ENCODE assay signal across 9 mouse cellular contexts in genomic region chr10:128150941-128151340, GRCm38 (mm10). TPM values are rescaled to one million over a fixed set of nuclear protein-coding genes. Genes with fewer than 3 reads are reported as not detected.
DNase-seq lines count a peak whose midpoint lies in the region; ATAC-seq lines count a peak whose summit lies in the region.
"Had no signal": no experiment of that assay in that cellular context is flagged by ENCODE, and none has a peak within 500 bp of the region (broad histone marks: within the 10 kb centered on the region; RNA-seq: fewer than 3 reads in every experiment).

No protein-coding gene starts in this region.

- ATAC-seq in monocyte, adult 5-6 weeks (replicated peaks; ENCODE audit: insufficient number of reproducible peaks, low FRiP score, low TSS enrichment, poor library complexity, severe bottlenecking): no peak

- DNase-seq in right cerebral cortex, postnatal 4 days: peak; percentile 22
- no peak for DNase-seq in right cerebral cortex, adult 18-20 months
- peak; percentile 47 to 68 for DNase-seq in heart, adult 9 months (ENCODE audit: low spot score in 2 of 2)
- peak; percentile 83 to 84 for DNase-seq in kidney, postnatal 25 days
- peak; percentile 53 to 72 for DNase-seq in urinary bladder, postnatal 4 days (ENCODE audit: low spot score in 2 of 2)
- no peak for DNase-seq in c-Kit-positive CD71-positive TER-119-positive erythroid progenitor cells, embryonic 14.5 days (ENCODE audit: low spot score)
- no peak for DNase-seq in frontal cortex, postnatal 36 days (ENCODE audit: low spot score in 2 of 2)
- DNase-seq: liver, embryonic 13.5 days had no signal

RNA-seq across cellular contexts. Expression of gene Rbms2, which starts 29.2 kb away (rescaled TPM):
- 2.2 to 23.9 TPM (median 6.5 TPM) in 3 replicates for total RNA-seq in monocyte, adult 5-6 weeks (2017)

RNA-seq across cellular contexts. Expression of gene Gls2, which starts 43.3 kb away (rescaled TPM):
- not detected in 3 replicates for total RNA-seq in monocyte, adult 5-6 weeks (2017)

RNA-seq across cellular contexts. Expression of gene Baz2a, which starts 59.6 kb away (rescaled TPM):
- 36.8 to 80.0 TPM (median 45.1 TPM) in 3 replicates for total RNA-seq in monocyte, adult 5-6 weeks (2017)

Comparison
In these comparisons a context has a peak if more than half of its experiments do, and no peak if none do; other contexts are left out.
1. DNase-seq: peak in right cerebral cortex, postnatal 4 days (single experiment), heart, adult 9 months (2 of 2), kidney, postnatal 25 days (2 of 2) and urinary bladder, postnatal 4 days (2 of 2); none in right cerebral cortex, adult 18-20 months (single experiment), c-Kit-positive CD71-positive TER-119-positive erythroid progenitor cells, embryonic 14.5 days (single experiment) and frontal cortex, postnatal 36 days (0 of 2).